Mouse (Mus musculus) midbrain, embryonic 14.5 days (tissue): ENCODE data around the gene Pkd1. TPM values are rescaled to one million over a fixed set of nuclear protein-coding genes. Genes with fewer than 3 reads are reported as not detected.

ENCODE experiments used
- ATAC-seq: fragments of 200-750 bp; cut with Nextera tagmentation; 2 replicates; pipeline ENCODE4 v1.8.0; 2017; ENCODE audit warnings: moderate number of reproducible peaks, moderate library complexity; ENCODE audit not compliant: low FRiP score, low TSS enrichment
- DNase-seq: peaks from one replicate; pipeline ENCODE4 v3.0.0-alpha.2; 2015
- H3K27ac ChIP-seq: fragments of 300-500 bp; sonication (generic); replicated peaks from 2 replicates; pipeline ENCODE4 v1.5.1; 2014; ENCODE audit warnings: mild to moderate bottlenecking, low read depth, low read length, moderate library complexity
- H3K27me3 ChIP-seq: fragments of 300-500 bp; sonication (generic); 2 replicates; pipeline ENCODE4 v1.6.1; 2014; ENCODE audit warnings: low read length, control low read depth, mixed read lengths; ENCODE audit not compliant: control insufficient read depth, insufficient read depth
- H3K36me3 ChIP-seq: fragments of 300-500 bp; sonication (generic); 2 replicates; pipeline ENCODE4 v1.6.1; 2014; ENCODE audit warnings: low read length, control low read depth; ENCODE audit not compliant: control insufficient read depth, insufficient read depth
- H3K4me1 ChIP-seq: fragments of 300-500 bp; sonication (generic); 2 replicates; pipeline ENCODE4 v1.6.1; 2014; ENCODE audit warnings: mild to moderate bottlenecking, antibody characterized with exemption, low read length, control low read depth; ENCODE audit not compliant: control insufficient read depth, insufficient read depth
- H3K4me2 ChIP-seq: fragments of 300-500 bp; sonication (generic); 2 replicates; pipeline ENCODE4 v1.6.1; 2014; ENCODE audit warnings: mild to moderate bottlenecking, low read length, moderate library complexity
- H3K4me3 ChIP-seq: fragments of 300-500 bp; sonication (generic); replicated peaks from 2 replicates; pipeline ENCODE4 v1.5.1; 2014; ENCODE audit warnings: low read depth, low read length
- H3K9ac ChIP-seq: fragments of 300-500 bp; sonication (generic); replicated peaks from 2 replicates; pipeline ENCODE4 v1.6.1; 2014; ENCODE audit warnings: mild to moderate bottlenecking, low read length, moderate library complexity
- H3K9me3 ChIP-seq: fragments of 300-500 bp; sonication (generic); 2 replicates; pipeline ENCODE4 v1.6.1; 2016; ENCODE audit warnings: low read length, control low read depth, mixed read lengths; ENCODE audit not compliant: control insufficient read depth
- WGBS: fragments of 180-500 bp; shearing (Covaris S2); extraction: QIAGEN DNeasy Blood & Tissue Kit; methylation state at CpG from one replicate; pipeline ENCODE4 v1.1.7; 2014; 5-methylcytosine and 5-hydroxymethylcytosine counted together
- polyA plus RNA-seq: library from polyadenylated mRNA; unstranded; fragments of >200 nt; fragmentation: Nextera tagmentation; extraction: Ambion mirVana; gene quantifications from 2 replicates; pipeline ENCODE4 v1.2.1, GENCODE M21; 2014

Gene Pkd1
- polyA plus RNA-seq, 1 experiment from 2014 or later: 28.3 TPM

DNA sequence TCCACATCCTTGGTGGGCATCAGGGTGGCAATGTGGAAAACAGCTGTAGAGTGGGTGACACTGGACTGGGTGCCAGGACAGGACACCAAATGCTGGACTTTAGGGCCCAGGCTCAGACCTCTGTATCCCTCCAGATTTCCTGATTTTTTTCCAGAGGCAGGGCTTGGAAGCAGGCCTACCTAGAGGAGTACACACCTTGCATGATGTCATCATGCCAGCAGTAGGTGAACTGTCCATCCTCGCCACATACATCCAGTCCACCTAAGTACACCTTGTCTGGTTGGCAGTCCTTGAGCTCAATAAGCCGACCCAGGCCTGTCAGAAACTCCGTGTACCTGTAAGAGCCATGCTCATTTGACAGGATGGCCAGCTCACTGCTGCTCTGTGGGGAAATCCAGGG lies 48.4 kb downstream of the Pkd1 start:
- DNase-seq: no peak
- WGBS: 92% methylated on average over 3 of the region's 3 CpGs

DNA sequence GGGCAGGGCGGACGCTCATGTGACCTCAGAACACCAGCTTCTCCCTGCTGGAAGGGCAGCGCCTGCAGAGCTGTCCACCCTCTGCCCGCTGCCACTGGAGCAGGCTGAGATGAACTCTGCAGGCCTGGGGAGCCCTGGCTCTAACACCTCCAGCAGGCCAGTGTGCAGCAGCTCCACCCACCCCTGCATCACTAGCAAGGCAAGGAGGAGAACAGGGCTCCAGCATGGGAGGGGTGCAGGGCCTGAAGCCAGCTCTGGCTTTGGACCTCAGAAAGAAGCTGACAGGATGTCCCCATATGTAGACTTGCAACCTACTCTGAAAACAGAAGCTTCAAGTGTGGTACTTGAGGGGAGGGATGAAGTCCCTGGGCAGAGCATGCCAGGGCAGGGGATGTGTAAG lies 50.9 kb downstream of the Pkd1 start:
- peaks cover 98% of the 10 kb centered on the region for H3K36me3 ChIP-seq

More for the DNA sequence above, 48.4 kb downstream of the Pkd1 start:
- no peak overlapping the region for H3K9ac ChIP-seq
- H3K9me3 ChIP-seq: no peaks in the 10 kb centered on the region
- H3K4me1 ChIP-seq: no peaks in the 10 kb centered on the region
- H3K27me3 ChIP-seq: no peaks in the 10 kb centered on the region
- H3K4me3 ChIP-seq: no peak overlapping the region
- ATAC-seq: no peak
- peaks cover 99% of the 10 kb centered on the region for H3K36me3 ChIP-seq
- H3K27ac ChIP-seq: no peak overlapping the region
- H3K4me2 ChIP-seq: no peak overlapping the region

DNA sequence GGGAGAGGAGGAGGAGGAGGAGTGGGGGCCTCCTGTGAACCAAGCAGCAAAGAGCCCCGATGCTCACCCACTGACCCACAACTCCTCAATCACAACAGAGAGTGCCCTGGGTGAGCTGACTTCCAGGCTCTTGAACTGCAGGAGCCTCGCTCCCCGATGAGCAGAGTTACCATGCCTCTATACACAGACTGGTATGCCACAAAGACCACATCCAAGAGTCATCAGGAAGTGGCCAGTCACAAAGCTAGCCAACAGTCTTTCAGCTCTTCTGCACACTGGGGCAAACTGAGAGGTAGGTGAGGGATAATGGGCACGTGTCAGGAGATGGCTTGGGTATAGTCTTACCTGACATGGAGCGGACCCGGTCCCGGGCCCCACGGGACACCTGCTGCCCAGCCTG lies 54.3 kb downstream of the Pkd1 start:
- Histone ChIP-seq H3K9ac (no peak overlapping the region), H3K4me2 (no peak overlapping the region), H3K9me3 (no peaks in the 10 kb centered on the region), H3K27ac (no peak overlapping the region), H3K27me3 (no peaks in the 10 kb centered on the region), H3K36me3 (peaks cover 99% of the 10 kb centered on the region), H3K4me3 (no peak overlapping the region), H3K4me1 (no peaks in the 10 kb centered on the region)
- ATAC-seq: no peak
- WGBS: 92% methylated on average over 8 of the region's 8 CpGs
- DNase-seq: no peak

More for the DNA sequence above, 50.9 kb downstream of the Pkd1 start:
- 92% methylated on average over 4 of the region's 4 CpGs for WGBS
- no peak overlapping the region for H3K4me3 ChIP-seq
- DNase-seq (no peak), ATAC-seq (no peak)
- H3K4me1 ChIP-seq: no peaks in the 10 kb centered on the region
- H3K4me2 ChIP-seq: no peak overlapping the region
- no peaks in the 10 kb centered on the region for H3K27me3 ChIP-seq
- H3K9ac ChIP-seq: no peak overlapping the region
- no peaks in the 10 kb centered on the region for H3K9me3 ChIP-seq
- no peak overlapping the region for H3K27ac ChIP-seq

DNA sequence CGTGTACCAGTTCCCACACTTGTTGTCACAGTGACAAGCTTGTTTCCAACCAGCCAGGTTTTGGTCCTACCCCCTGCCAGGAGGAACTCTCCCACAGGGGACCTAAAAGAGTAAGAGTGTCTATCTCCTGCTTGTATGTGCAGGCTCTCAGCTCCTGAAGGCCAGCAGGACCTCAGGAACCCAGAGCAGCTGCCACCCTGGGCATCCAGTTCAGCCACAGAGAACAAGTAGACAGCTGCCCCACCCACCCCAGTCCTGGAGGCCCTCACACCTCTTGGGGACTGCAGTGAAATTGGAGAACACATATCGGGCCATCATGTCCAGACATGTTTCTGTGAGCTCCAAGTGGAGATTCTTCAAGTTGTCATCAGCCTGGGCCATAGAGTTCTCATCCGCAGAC lies 54.9 kb downstream of the Pkd1 start:
- Histone ChIP-seq H3K9me3 (no peaks in the 10 kb centered on the region), H3K27me3 (no peaks in the 10 kb centered on the region), H3K9ac (no peak overlapping the region), H3K27ac (no peak overlapping the region), H3K4me3 (no peak overlapping the region), H3K4me1 (no peaks in the 10 kb centered on the region), H3K4me2 (no peak overlapping the region), H3K36me3 (peaks cover 94% of the 10 kb centered on the region)
- 93% methylated on average over 3 of the region's 3 CpGs for WGBS
- DNase-seq (no peak), ATAC-seq (no peak)

DNA sequence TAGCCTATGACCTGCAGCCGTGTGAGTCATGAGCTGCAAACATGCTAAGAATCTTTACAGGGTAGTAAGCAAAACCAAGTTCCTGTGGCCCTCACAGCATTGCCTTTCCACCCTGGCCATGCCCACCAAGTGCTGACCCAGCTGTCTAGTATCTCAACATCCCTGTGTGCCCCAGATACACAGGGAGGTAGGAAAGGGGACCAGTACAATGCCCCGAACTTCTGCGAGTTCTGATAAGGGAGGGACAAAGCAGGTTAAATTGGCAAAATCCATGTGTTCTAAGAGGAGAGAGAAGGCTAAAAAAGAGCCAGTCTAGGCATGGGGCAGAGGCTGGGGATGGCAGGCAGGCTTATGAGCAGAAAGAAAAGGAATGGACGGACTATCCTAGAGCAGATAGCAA lies 58.7 kb downstream of the Pkd1 start:
- Histone ChIP-seq H3K9ac (no peak overlapping the region), H3K27ac (no peak overlapping the region), H3K4me3 (no peak overlapping the region), H3K9me3 (no peaks in the 10 kb centered on the region), H3K27me3 (no peaks in the 10 kb centered on the region), H3K4me2 (no peak overlapping the region), H3K36me3 (peaks cover 75% of the 10 kb centered on the region), H3K4me1 (no peaks in the 10 kb centered on the region)
- ATAC-seq (no peak), DNase-seq (no peak)
- WGBS: 95% methylated on average over 4 of the region's 4 CpGs

DNA sequence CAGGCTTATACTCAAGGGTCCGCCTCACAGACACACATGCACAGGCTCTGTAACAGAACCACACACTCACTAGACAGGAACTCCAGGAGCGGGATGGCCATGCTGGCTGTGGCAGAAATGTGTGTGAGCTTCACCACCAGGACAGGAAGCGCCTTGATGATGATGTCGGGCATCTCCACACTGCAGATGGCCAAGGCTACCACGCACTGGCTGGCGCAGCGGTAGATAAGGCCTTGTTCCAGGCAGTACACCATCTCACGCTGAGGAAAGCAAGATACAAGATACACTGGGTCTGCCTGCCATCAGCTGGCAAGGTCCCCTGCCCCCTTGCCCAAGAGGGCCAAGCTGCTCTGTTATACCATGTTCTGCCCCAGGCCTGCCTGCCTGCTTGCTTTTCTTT lies 59.2 kb downstream of the Pkd1 start:
- no peak overlapping the region for H3K9ac ChIP-seq
- DNase-seq (no peak), ATAC-seq (no peak)
- WGBS: 93% methylated on average over 8 of the region's 8 CpGs
- H3K9me3 ChIP-seq: no peaks in the 10 kb centered on the region
- H3K4me2 ChIP-seq: no peak overlapping the region
- H3K4me3 ChIP-seq: no peak overlapping the region
- peaks cover 76% of the 10 kb centered on the region for H3K36me3 ChIP-seq
- no peaks in the 10 kb centered on the region for H3K4me1 ChIP-seq
- no peaks in the 10 kb centered on the region for H3K27me3 ChIP-seq
- H3K27ac ChIP-seq: no peak overlapping the region

DNA sequence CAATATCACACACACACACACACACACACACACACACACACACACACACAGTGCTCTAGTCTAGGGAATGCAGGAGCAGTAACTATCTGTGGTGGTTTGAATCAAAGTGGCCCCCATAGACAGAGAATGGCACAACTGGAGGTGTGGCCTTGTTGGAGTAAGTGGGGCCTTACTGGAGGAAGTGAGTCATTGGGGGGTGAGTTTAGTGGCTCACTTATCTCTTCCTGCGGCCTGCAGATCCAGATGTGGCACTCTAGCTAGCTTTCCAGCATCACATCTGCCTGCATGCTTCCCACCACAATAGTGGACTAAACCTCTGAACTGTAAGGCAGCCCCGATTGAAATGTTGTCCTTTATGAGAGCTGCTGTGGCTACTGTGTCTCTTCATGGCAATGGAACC lies 61.1 kb downstream of the Pkd1 start:
- H3K4me3 ChIP-seq: no peak overlapping the region
- ATAC-seq: no peak
- 95% methylated on average over 2 of the region's 2 CpGs for WGBS

DNA sequence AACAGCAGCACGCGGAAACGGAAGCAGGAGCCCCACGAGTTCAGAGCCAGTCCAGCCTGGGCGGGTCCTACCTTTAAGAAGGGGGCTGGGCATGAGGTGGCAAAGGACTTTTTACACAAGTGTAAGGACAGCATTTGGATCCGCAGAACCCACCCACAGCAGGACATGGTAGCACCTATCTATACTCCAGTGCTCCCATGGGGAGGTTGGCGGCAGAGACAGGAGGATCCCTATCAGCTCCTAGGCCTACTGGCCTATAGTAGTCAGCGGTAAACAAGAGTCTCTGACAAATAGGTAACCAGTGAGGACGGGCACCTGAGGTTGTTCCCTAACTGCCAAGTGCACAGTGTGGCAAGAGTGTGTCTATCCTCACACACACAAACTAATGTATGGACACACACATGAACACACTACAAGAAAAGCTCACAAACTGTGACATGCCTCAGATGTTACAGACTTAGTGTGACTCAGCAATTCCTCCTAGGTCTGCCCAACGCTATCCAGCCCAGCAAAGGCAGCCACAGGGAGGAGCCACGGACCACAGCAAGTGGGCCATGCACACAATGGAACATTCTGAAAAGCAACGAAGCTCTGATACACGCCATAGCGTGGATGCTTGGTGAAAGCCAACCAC lies 68.0 kb downstream of the Pkd1 start:
- H3K36me3 ChIP-seq: peaks cover 94% of the 10 kb centered on the region
- H3K27me3 ChIP-seq: no peaks in the 10 kb centered on the region
- DNase-seq: no peak
- no peaks in the 10 kb centered on the region for H3K9me3 ChIP-seq
- no peak for ATAC-seq
- no peak overlapping the region for H3K9ac ChIP-seq
- 91% methylated on average over 14 of the region's 14 CpGs for WGBS
- H3K4me3 ChIP-seq: no peak overlapping the region
- no peak overlapping the region for H3K4me2 ChIP-seq
- no peaks in the 10 kb centered on the region for H3K4me1 ChIP-seq
- no peak overlapping the region for H3K27ac ChIP-seq

More for the DNA sequence above, 61.1 kb downstream of the Pkd1 start:
- DNase-seq: no peak
- Histone ChIP-seq H3K36me3 (peaks cover 76% of the 10 kb centered on the region), H3K9ac (no peak overlapping the region), H3K4me1 (no peaks in the 10 kb centered on the region), H3K9me3 (no peaks in the 10 kb centered on the region), H3K27me3 (no peaks in the 10 kb centered on the region), H3K4me2 (no peak overlapping the region), H3K27ac (no peak overlapping the region)

DNA sequence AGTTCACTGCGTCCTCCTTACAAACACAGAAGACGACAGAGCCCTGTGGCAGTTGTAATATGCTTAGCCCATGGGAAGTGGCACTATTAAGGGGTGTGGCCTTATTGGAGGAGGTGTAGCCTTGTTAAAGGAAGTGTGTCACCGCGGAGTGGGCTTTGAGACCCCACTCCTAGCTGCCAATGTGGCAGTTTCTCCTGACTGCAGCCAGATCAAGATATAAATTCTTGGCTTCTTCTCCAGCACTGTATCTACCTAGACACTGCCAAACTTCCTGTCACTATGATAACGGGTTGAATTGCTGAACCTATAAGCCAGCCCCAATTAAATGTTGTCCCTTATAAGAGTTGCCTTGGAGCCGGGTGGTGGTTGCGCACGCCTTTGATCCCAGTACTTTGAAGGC lies 75.8 kb downstream of the Pkd1 start:
- DNase-seq (no peak), ATAC-seq (no peak)
- WGBS: 92% methylated on average over 8 of the region's 8 CpGs
- Histone ChIP-seq H3K4me1 (no peaks in the 10 kb centered on the region), H3K27ac (no peak overlapping the region), H3K4me2 (no peak overlapping the region), H3K27me3 (no peaks in the 10 kb centered on the region), H3K9ac (no peak overlapping the region), H3K4me3 (no peak overlapping the region), H3K9me3 (no peaks in the 10 kb centered on the region), H3K36me3 (peaks cover 98% of the 10 kb centered on the region)
